Mouse (Mus musculus) adrenal gland (tissue): Measurements from ENCODE around the gene Olfr71.

Experiments
- intact Hi-C: fragments of 180-260 bp; cut with DNase I; formaldehyde crosslinking; loops from one replicate; pipeline ENCODE4 v1.15.1; 2025
- long read RNA-seq, 2 experiments: library from polyadenylated mRNA; unstranded; transcript quantifications; one replicate each; pipeline ENCODE4 v2.0.0; 2020; ENCODE audit warnings: borderline replicate concordance in 1 of 2; ENCODE audit not compliant: insufficient replicate concordance in 1 of 2

Olfr71 gene
- long read RNA-seq, experiment 1, result 0 reads
- long read RNA-seq, experiment 2, result 0 reads

GRCm38 (mm10) chr4:43709869-43710268, at the start of gene Olfr71:
Gene Olfr71 (minus strand): TSS chr4:43710255.
- intact Hi-C loops, result loop anchor here (2.0 to 5.0 kb wide), 2 partner anchors 37 to 278 kb away; no protein-coding TSS in a partner anchor

- intact Hi-C loops, result no loop called here
Measured at GRCm38 (mm10) chr4:43757213-43757612, 47.2 kb upstream of the Olfr71 start.

- intact Hi-C loops, result no loop called here
Measured at GRCm38 (mm10) chr4:43745187-43745586, 35.1 kb upstream of the Olfr71 start.

- intact Hi-C loops, result no loop called here
Measured at GRCm38 (mm10) chr4:43743099-43743498, 33.0 kb upstream of the Olfr71 start.

- intact Hi-C loops, result no loop called here
Measured at GRCm38 (mm10) chr4:43742637-43743036, 32.6 kb upstream of the Olfr71 start.

- intact Hi-C loops, result no loop called here
Measured at GRCm38 (mm10) chr4:43741526-43741925, 31.5 kb upstream of the Olfr71 start.

- intact Hi-C loops, result no loop called here
Measured at GRCm38 (mm10) chr4:43738989-43739674, 29.1 kb upstream of the Olfr71 start.

- intact Hi-C loops, result no loop called here
Measured at GRCm38 (mm10) chr4:43737144-43737543, 27.1 kb upstream of the Olfr71 start.

- intact Hi-C loops, result no loop called here
Measured at GRCm38 (mm10) chr4:43733186-43733585, 23.1 kb upstream of the Olfr71 start.

GRCm38 (mm10) chr4:43732171-43732570, 22.1 kb upstream of the Olfr71 start:
- intact Hi-C loops, result no loop called here

- intact Hi-C loops, result no loop called here
Measured at GRCm38 (mm10) chr4:43730750-43731297, 20.8 kb upstream of the Olfr71 start.

- intact Hi-C loops, result no loop called here
Measured at GRCm38 (mm10) chr4:43729794-43730550, 19.9 kb upstream of the Olfr71 start, which contains the start of gene Spaar. Gene Spaar (plus strand): TSS chr4:43730034.

- intact Hi-C loops, result no loop called here
Measured at GRCm38 (mm10) chr4:43729126-43729525, 19.1 kb upstream of the Olfr71 start.

- intact Hi-C loops, result no loop called here
Measured at GRCm38 (mm10) chr4:43728576-43728954, 18.5 kb upstream of the Olfr71 start.

GRCm38 (mm10) chr4:43727718-43728575, 17.9 kb upstream of the Olfr71 start:
- intact Hi-C loops, result no loop called here

GRCm38 (mm10) chr4:43726995-43727394, 16.9 kb upstream of the Olfr71 start, which contains the start of gene Hrct1:
Gene Hrct1 (plus strand): TSS chr4:43727188.
- intact Hi-C loops, result no loop called here

GRCm38 (mm10) chr4:43726228-43726993, 16.4 kb upstream of the Olfr71 start:
- intact Hi-C loops, result no loop called here

- intact Hi-C loops, result no loop called here
Measured at GRCm38 (mm10) chr4:43724764-43725163, 14.7 kb upstream of the Olfr71 start.

GRCm38 (mm10) chr4:43722191-43722590, 12.1 kb upstream of the Olfr71 start:
- intact Hi-C loops, result no loop called here

GRCm38 (mm10) chr4:43720491-43721228, 10.6 kb upstream of the Olfr71 start:
- intact Hi-C loops, result no loop called here
